Mouse (Mus musculus): ENCODE measurements around the gene Vipas39.
A peak's percentile ranks its signal among the peaks of the same experiment; 100 is the strongest.
"Not testable (repeated sequence)": the region's sequence is repeated elsewhere in the genome, so short reads cannot be mapped to it uniquely, and the experiment has no call there.

The Vipas39 gene

DNA sequence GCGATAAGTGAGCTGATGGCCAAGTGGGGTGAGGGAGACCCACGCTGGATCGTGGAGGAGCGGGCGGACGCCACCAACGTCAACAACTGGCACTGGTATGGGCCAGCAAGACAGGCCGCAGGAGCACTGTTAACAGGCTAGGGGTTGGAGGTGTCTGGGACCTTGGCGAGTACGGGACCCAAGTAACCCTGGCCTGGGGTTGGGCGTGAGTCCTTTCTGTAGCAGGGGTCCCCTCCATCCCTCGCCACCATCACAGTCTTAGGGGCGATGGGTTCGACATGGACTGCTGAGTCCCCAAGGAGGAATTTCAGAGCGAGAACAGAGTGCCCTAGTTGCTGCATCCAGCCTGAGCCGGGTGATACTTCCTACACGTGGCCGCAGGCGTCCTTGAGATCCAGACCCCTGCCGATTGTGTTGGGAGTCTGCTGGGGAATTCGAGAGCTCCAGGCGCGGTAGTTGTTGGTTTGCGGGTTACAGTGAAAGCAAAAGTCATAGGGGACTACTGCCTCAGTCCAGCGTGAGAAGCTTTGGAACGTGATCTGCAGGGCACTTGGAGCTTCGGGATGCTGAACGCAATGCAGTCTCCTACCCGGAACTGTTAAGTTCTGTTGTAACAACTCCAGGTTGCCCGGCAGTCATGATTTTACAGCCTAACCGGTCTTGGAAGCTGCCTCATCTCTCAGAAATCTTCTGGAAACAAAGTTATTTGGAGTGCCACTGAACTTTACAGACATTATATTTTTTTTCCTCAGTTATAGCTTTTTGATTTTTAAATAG lies 959 bp upstream of the Vipas39 start:
- DNase-seq, result no peak

DNA sequence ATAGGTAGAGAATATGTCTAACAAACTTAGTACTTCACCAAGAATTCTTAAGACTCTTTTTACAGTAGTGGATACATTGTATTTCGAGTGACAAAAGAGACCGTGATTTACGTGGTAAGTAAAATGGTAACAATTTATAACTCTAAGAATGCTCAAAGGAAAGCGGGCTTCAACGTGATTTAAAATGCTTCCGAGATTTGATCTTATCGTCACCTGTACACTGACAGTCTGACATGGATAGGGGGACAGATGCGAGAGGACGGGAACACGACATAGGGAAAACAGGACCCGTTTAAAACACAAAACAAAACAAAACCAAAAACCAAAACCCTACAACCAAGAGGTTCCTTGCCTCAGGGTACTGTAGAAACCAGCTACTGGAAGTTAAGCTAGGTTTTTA lies 612 bp downstream of the Vipas39 start:
- no peak for DNase-seq

DNA sequence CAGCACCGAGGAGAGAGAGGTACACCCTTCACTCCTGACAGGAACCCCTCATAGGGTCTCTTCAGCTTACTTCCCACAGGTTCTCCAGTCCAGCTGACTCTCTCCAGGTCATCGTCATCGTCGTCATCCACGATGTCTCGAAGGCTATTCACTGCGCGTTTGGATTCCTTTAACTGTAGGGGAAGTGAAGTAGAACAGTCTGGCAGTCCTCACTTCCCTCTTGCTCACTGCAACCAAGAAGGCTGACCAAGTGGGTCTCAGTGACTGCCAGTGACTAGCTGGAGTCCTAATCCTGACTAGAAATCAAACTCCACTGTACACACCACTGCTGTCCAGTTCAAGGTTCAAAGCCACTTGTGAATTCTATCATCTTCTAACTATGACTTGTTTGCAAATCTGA lies 5.5 kb downstream of the Vipas39 start:
- DNase-seq, result no peak

DNA sequence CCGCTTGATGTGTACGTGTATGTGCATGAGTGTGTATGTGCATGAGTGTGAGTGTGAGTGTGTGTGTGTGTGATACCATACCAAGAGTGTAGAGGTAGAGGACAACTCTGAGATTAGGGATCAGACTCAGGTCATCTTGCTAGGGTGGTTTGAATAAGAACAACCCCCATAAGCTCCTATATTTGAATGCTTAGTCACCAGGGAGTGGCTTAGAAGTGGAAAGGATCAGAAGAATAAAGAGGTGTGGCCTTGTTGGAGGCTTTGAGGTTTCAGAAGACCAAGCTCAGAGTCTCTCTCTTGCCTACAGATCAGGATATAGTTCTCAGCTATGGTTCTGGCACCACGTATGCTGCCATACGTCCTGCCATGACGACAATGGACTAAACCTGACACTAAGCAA lies 9.4 kb downstream of the Vipas39 start:
- DNase-seq, result no peak

DNA sequence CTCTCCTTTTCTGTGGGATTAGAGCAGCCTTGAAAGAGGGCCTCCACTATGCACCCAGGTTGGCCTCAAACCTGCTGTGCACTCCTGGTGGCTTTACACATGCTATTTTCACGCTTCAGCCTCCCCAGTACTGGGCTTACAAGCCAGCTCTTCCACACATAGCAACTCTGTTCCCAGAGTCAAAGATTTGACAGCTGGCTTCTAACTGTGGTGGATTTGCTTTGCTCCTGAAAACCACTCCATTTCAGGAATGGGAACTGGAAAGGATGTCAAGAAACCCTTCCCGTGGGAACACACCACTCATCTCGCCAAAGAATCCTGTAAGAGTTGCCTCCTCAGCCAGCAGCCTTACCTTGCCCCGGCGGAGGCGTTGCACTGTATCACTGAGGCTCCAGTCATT lies 12.2 kb downstream of the Vipas39 start:
- DNase-seq, result no peak

DNA sequence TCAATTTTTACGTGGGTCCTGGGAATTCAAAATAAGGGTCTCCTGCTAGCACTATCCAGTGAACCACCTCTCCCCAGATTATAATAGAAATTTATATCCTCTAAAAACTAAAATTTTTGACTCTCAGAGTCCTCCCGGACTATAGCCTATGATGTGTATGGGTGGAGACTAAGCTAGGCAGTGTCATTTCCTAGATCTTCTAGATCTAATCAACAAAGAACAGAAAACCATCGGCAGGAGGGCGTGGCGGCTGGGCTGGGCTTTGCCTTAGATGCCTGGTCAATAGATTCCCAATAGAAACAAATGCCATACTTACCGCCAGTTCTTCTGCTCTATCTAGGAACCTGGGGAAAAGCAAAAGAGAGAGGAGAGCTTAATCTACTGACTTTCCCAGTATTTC lies 15.9 kb downstream of the Vipas39 start:
- no peak for DNase-seq

DNA sequence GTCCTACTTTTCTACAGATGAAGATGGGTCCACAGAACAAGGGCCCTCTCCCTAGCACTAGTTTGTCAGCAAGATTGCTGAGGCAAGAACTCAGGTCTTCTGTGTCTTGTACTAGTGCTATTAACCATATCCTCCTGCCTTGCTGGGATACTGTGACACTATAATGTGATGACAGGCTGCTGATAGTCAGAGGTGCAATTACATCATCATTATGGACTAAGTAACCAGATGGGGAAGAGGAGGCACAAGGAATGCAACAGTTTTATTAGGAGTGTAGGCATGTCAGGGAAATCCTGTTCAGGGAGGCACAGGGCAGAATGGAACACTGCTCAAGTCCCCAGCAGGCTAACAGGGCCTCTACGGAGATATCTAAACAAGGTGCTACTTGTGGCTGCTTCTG lies 27.4 kb downstream of the Vipas39 start, which contains the start of gene Noxred1:
Noxred1 (minus strand) TSS at position 101 of the 400 bp plus-strand sequence.
- DNase-seq, result no peak

DNA sequence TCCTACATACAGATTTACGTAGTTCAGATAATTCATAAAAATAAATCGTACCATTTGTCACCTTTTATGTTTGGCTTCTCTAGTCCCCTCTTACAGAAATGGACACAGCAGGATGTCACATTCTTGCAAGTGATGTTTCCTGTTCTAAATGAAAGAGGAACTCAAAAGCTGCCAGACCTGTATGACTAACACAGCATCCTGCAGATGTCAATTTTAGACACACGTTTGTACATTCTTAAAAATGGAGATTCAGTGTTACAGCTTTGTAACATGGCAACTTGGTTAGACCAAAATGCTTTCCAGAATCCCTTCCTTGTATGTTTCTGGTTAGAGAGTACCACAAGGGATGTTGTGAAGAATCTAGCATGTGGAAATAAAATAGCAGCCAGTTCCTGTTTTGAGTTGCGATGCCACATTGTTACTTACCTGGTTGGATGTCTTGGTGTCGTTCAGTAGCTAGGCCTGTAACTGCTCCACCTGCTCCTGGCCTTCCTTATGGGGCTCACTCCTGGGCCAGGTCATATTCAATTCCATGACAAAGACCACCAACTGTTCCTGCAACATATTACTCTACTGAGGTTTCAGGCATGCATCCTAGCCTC lies 29.1 kb downstream of the Vipas39 start:
- DNase-seq, result no peak

DNA sequence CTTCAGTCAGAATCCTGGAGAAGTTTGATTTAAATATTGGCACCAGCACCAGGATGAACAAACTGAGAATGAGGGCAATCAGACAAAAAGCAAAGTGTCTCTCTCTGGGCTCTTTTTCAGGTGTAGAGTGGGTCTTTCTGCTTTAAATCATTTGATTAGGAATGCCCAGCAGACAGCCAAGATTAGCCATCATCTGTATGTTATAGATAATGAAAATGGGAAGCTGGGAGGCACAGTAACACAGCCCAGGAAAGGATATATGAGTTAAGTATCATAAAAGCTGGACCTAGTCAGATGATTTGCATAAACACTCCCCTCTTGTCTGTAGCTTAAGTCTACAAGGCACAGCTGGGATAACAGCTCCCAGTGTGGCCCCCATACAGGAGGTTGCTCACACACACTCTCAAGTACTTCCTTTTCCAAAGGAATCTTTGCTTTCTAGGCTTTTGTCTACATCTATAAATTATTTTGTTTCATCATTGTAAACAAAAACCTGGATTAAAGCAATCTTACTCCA lies 35.6 kb downstream of the Vipas39 start:
- no peak for DNase-seq

DNA sequence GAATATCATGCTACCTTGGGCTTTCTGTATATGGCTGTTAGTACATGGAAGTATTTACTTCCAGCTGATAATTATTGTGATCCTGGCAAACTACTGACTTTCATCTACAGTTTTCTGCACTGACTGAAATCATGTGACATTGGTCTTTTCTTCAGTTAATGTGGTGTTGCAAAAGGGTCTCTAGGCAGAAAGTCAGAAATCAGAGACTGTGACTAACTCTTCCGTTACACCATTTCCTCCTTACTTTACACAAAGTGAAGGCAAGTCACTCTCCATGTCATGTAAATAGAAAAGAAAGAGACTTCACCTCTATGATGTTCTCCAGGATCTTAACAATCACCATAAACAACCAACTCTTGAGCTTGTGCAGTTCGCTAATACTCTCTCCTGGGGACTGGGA lies 36.4 kb downstream of the Vipas39 start:
- DNase-seq, result no peak

DNA sequence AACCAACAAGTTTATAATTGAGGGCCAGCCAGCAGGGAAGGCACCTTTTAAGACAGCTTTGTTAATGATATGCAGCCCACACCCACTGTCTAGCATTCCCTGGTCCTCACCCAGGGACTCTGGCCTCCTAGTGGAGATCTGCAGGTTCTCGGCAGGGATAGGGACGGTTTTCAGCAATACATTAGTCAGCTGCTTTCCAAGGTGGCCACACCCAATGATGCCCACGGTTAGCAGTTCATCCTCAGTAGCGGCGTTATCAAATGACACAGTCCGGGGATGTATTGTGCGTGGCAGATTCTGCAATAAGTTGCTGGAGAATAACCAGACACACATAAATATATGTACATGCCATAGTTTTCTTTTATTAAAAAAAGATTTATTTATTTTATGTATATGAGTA lies 39.3 kb downstream of the Vipas39 start:
- DNase-seq, result no peak

DNA sequence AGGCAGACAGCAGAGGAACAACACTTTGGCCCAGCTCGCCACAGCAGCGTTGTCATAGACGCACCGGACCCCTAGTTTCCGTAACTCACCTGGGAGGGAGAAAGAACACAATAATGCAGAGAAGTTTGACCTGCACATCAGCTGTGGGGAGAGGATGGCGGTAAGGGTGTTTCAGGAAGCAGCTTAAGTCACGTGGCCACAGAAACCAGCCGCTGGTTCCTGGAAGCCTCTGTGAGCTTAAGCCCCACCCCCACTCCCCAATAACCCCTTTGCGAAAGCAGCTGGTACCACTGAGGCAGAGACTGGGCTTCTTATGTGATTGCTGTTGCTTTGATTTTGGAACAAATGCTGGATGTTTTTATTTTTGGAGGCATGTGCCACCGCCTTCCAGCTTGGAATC lies 41.1 kb downstream of the Vipas39 start:
- DNase-seq, result peak; percentile 11

DNA sequence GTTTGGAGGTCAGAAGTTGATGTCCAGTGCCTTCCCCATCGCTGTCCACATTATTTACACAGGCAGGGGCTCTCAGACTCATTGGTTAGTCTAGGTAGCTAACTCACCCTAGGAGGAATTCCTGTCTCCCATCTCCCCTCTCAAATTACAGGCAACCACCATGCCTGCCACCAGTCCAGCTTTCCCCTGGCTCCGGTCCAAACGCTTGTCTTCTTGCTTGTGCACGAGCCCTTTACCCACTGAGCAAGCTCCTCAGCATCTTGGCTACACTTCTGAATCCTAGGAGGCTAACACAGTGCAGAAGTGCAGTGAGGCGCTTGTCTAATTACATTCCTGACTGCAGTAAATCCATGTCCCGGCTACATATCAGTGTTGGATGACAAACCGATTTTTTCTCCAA lies 46.7 kb downstream of the Vipas39 start:
- DNase-seq, result no peak

DNA sequence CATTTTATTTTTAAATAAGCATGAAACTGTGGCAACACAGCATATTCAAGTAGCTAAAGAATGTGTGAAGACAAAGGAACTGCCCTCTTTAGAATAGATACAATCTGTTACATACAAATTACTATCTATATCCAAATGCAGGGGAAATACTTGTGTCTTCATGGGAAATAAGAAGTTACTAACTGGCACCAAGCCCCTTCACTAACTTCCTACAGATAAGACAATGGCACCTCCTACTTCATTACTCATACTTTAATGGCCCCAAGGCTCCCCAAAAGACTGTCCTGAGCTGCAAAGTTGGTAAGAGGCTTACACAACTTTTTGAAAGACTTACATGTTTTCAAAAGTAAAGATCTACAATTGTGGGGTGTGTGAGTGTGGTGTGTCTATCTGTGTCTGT lies 48.5 kb downstream of the Vipas39 start:
- no peak for DNase-seq

DNA sequence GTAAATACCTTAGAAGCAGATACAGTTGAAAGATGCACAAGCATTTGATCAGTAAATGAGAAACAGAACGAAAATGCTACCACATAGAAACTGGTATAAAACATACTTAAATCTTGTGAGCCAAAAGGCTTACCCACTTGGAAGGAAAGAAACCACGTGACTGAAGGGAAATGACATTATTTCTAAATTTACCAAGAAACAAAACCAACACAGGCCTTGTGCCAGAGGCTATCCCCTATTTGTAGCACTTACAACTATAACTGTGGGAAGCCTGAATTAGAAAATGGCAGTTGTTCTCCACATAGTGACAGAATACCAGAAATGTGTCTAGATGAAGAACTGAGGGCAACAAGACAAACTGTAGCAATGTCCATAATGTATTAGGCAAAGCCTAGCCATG lies 50.0 kb downstream of the Vipas39 start:
- no peak for DNase-seq

DNA sequence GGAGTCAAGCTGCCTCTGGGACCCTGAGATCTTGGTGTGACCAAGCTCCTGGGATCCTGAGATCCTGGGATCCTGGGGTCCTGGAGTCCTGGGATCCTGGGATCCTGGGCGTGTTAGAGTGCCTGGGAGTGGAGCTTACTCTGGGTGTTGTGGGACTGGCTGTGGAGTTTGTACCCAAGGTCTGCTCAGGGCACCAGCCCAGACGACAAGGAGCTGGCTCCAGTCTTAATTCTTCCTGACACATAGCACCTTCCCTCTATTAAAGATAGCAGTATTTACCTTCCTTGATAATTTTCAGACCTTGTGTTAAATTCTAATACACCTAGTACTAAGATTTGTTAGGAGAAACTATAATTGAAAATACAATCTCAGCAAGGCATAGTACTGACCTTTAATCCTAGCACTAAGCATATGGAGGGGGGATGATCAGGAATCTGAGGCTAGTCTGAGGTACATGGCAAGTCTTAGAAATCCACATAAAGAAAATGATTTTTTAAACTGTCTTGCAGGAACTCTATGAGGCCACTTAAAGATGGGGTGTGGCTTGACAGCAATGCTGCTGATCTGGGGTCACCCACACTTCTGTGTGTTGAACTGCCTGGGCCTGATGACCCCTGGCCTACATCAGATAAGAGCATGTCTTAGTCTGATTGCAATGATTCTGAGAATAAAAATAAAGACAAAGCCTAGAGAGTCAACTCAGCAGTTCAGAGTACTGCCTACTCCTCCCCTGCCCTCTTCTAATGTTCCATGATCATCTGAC lies 53.0 kb downstream of the Vipas39 start:
- no peak for DNase-seq

DNA sequence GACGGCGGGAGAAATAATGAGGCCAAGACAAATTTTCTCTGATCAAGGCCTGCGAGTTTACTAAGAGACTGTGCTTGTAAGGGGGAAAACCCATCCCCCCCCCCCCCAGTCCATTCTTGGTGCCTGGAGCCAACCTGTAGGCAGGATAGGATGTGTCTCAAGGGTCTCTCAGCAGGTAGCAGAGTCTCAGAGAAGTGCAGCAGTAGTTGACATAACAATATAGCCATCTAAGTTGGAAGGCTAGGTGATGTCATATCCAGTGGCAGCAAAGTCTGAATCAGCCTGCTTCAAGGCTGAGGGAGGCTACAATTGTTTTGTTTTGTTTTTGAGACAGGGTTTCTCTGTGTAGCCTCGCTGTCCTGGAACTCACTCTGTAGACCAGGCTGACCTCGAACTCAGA lies 60.3 kb downstream of the Vipas39 start:
- DNase-seq, result not testable (repeated sequence)

DNA sequence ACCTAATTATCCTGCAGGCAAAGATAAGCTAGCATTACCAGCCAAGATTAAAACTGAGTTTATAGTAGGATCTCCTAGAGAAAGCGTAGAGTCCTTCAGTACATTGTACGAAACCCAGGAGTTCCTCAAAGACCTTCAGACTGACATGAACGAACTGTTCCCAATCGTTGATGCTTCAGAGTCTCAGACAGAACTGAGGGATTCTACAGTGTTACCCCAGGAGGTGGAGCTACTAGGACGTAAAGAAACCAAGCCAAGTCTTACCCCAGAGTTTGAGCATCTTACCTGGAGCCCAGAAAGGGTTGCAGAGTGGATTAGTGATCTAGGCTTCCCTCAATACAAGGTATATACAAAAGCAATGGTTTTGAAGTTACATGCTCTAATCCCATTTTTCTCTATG lies 64.4 kb downstream of the Vipas39 start:
- DNase-seq, result no peak

DNA sequence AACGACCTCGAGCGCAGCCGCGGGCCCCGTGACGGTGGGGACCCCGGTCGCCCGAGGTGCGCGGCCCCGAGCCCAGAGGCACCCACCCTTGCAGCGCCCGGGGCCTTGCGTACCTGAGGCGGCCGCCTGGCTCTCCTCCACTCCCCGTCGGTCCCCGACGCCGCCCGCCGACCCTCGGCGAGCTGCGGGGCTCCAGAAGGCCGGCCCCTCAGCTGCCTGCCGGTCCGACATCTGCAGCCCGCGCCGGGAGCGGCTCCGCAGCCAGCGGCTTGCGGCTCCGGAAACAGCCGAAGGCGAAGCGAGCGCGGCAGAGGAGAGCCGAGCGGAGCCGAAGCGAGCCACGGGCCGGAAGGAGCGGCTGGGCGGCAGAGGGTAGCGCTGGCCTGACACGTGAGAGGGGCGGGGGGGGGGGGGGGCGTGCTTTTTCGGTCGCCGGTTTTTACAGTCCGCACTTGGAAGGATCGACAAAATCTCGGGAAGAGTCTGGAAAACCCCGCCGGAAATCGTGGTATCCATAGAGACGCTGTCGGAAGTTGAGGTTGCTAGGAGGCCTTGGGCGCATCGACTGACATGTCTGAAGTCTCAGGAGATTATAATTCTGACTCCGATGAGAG lies 66.0 kb downstream of the Vipas39 start, which contains the start of gene Tmed8:
Tmed8 (minus strand) TSS at position 482 of the 614 bp plus-strand sequence.
- peak; percentile 89 for DNase-seq

DNA sequence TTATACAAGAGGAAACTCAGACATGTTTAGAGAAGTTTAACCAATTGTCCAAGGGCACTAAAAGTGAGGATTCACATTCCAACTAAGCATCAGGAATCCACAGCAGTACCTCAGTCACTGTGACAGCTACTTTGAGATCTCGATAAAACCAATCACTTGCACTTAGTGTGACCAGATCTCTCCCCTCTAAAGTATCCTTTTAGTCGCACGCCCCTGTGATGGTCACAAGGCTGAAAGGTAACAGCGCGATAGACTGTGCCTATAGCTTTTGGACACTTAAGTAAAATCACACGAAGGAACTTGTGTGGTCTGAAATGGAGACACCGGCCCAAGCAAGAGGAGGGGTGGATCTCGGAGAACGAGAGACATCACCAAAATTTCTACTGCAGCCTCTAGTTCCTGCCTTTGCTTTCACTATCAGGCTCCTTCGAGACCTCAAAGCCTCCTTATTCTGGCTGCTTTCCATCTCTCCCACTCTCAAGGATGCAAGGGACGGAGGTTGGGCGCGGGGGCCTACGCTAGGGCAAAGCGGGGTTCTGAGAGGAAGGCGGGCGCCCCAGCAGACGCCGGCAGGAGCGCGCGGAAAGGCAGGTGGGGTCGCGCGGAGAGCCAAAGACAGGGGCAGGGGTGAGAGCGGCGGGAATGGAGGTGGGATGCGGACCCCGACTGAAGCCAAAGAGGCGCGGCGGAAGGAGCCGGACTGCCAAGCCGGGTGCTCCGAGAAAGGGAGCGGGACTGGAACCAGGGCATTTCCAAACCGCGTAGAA lies 66.7 kb downstream of the Vipas39 start, which contains the start of gene Samd15:
Samd15 (plus strand) TSS at position 518 of the 767 bp plus-strand sequence.
- DNase-seq, result peak; percentile 79

DNA sequence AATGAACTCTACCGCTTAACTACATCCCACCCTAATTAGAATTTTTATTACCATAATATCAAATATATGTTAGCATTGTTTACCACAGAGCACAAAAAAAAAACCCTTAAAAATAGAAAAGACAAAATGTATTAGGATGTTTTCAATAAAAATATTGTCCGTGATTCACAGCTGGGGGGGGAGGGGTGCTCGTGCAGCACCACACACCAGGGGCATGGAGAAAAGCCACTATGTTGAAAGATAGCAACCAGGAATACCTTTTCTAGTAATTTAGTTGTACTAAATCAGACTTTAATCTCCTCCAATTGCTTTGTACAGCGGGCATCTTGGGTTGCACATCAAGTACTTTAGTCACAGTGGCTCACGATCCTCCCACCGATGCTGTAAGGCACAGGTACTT lies 67.3 kb downstream of the Vipas39 start:
- DNase-seq, result no peak

DNA sequence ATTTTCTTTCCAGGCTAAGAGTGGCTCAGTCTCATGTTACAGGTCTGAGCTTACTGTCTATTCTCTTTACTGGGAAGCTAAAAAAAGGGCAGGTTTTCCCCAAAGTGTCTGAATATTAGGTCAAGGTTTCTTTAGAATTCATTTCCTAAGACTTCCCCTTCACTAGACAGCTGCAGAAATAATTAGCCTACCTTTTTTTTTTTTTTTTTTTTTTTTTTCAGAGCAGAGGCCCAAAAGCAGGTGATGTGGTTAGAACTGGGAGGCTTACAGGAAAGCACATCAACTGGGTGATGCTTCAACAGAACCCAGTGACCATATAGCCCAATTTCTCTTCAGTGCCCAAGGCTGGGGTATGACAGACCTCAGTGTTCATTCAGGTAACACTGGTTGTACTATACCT lies 69.7 kb downstream of the Vipas39 start:
- DNase-seq, result no peak

All from thymus, postnatal 14 days (tissue).